Mouse (Mus musculus) limb, embryonic 11.5 days (tissue): Measurements from ENCODE around the gene Trip10. TPM values are rescaled to one million over a fixed set of nuclear protein-coding genes. Genes with fewer than 3 reads are reported as not detected.

Experiments used
- ATAC-seq: fragments of 200-750 bp; cut with Nextera tagmentation; 2 replicates; pipeline ENCODE4 v1.8.0; 2017; ENCODE audit warnings: low read depth; ENCODE audit not compliant: insufficient number of reproducible peaks, low FRiP score, low TSS enrichment
- DNase-seq: peaks from one replicate; pipeline ENCODE4 v3.0.0-alpha.2; 2015; ENCODE audit warnings: low spot score
- H3K27ac ChIP-seq: fragments of 300-500 bp; sonication (generic); replicated peaks from 2 replicates; pipeline ENCODE4 v1.5.1; 2014; ENCODE audit warnings: low read depth, mild to moderate bottlenecking, low read length
- H3K27me3 ChIP-seq: fragments of 300-500 bp; sonication (generic); 2 replicates; pipeline ENCODE4 v1.6.1; 2014; ENCODE audit warnings: mild to moderate bottlenecking, low read length, mixed read lengths; ENCODE audit not compliant: control insufficient read depth, insufficient read depth
- H3K36me3 ChIP-seq: fragments of 300-500 bp; sonication (generic); 2 replicates; pipeline ENCODE4 v1.6.1; 2014; ENCODE audit warnings: mild to moderate bottlenecking, low read length, moderate library complexity, mixed read lengths; ENCODE audit not compliant: control insufficient read depth, insufficient read depth
- H3K4me1 ChIP-seq: fragments of 300-500 bp; sonication (generic); 2 replicates; pipeline ENCODE4 v1.6.1; 2014; ENCODE audit warnings: low read length, mixed read lengths; ENCODE audit not compliant: control insufficient read depth, insufficient read depth
- H3K4me2 ChIP-seq: fragments of 300-500 bp; sonication (generic); 2 replicates; pipeline ENCODE4 v1.6.1; 2014; ENCODE audit warnings: low read depth, mild to moderate bottlenecking, moderate library complexity; ENCODE audit not compliant: severe bottlenecking
- H3K4me3 ChIP-seq: fragments of 300-500 bp; sonication (generic); 2 replicates; pipeline ENCODE4 v1.5.1; 2014; ENCODE audit warnings: low read depth, low read length
- H3K9ac ChIP-seq: fragments of 300-500 bp; sonication (generic); 2 replicates; pipeline ENCODE4 v1.6.1; 2014; ENCODE audit warnings: mild to moderate bottlenecking, low read length
- H3K9me3 ChIP-seq: fragments of 300-500 bp; sonication (generic); 2 replicates; pipeline ENCODE4 v1.6.1; 2016; ENCODE audit warnings: low read length; ENCODE audit not compliant: control insufficient read depth
- WGBS: fragments of 180-500 bp; shearing (Covaris S2); extraction: QIAGEN DNeasy Blood & Tissue Kit; methylation state at CpG from one replicate; pipeline ENCODE4 v1.1.7; 2014; 5-methylcytosine and 5-hydroxymethylcytosine counted together
- microRNA-seq: library from miRNA; unstranded; fragments of <30 nt; microRNA quantifications from one replicate; pipeline ENCODE4, GENCODE M21; 2016
- polyA plus RNA-seq: library from polyadenylated mRNA; unstranded; fragments of >200 nt; fragmentation: Nextera tagmentation; extraction: Ambion mirVana; gene quantifications from 2 replicates; pipeline ENCODE4 v1.2.1, GENCODE M21; 2014

Trip10 gene
- polyA plus RNA-seq, 1 experiment from 2014 or later: 27.8 TPM

GRCm38 (mm10) chr17:57297040-57297439, 47.8 kb downstream of the Trip10 start:
- Histone ChIP-seq H3K4me2 (no peak overlapping the region), H3K27ac (no peak overlapping the region), H3K27me3 (no peaks in the 10 kb centered on the region), H3K4me3 (no peak overlapping the region), H3K36me3 (no peaks in the 10 kb centered on the region), H3K9me3 (no peaks in the 10 kb centered on the region), H3K9ac (no peak overlapping the region), H3K4me1 (no peaks in the 10 kb centered on the region)
- ATAC-seq: no peak
- WGBS: 87% methylated on average over 12 of the region's 12 CpGs
- no peak for DNase-seq

GRCm38 (mm10) chr17:57305593-57305992, 56.3 kb downstream of the Trip10 start:
- H3K9me3 ChIP-seq: no peaks in the 10 kb centered on the region
- no peak overlapping the region for H3K27ac ChIP-seq
- WGBS: 65% methylated on average over 4 of the region's 4 CpGs
- no peaks in the 10 kb centered on the region for H3K4me1 ChIP-seq
- DNase-seq (no peak), ATAC-seq (no peak)
- no peak overlapping the region for H3K4me2 ChIP-seq
- no peaks in the 10 kb centered on the region for H3K36me3 ChIP-seq
- no peak overlapping the region for H3K4me3 ChIP-seq
- H3K27me3 ChIP-seq: no peaks in the 10 kb centered on the region
- no peak overlapping the region for H3K9ac ChIP-seq

GRCm38 (mm10) chr17:57307074-57307473, 57.8 kb downstream of the Trip10 start:
- no peak overlapping the region for H3K4me2 ChIP-seq
- no peaks in the 10 kb centered on the region for H3K4me1 ChIP-seq
- 83% methylated on average over 6 of the region's 6 CpGs for WGBS
- H3K9ac ChIP-seq: no peak overlapping the region
- ATAC-seq: no peak
- DNase-seq: no peak
- no peak overlapping the region for H3K27ac ChIP-seq
- no peaks in the 10 kb centered on the region for H3K36me3 ChIP-seq
- no peaks in the 10 kb centered on the region for H3K27me3 ChIP-seq
- no peak overlapping the region for H3K4me3 ChIP-seq
- no peaks in the 10 kb centered on the region for H3K9me3 ChIP-seq

GRCm38 (mm10) chr17:57311801-57312200, 62.5 kb downstream of the Trip10 start:
- Histone ChIP-seq H3K4me2 (no peak overlapping the region), H3K36me3 (no peaks in the 10 kb centered on the region), H3K9me3 (no peaks in the 10 kb centered on the region), H3K27ac (no peak overlapping the region), H3K27me3 (no peaks in the 10 kb centered on the region), H3K4me3 (no peak overlapping the region), H3K4me1 (no peaks in the 10 kb centered on the region), H3K9ac (no peak overlapping the region)
- no peak for ATAC-seq
- WGBS: 35% methylated on average over 13 of the region's 13 CpGs
- DNase-seq: no peak

Small RNA genes lying within 50 kb of the gene (microRNA-seq; reads per million reads assigned to microRNA genes)
- not detected for gene Mir6978

Other genes starting within 250 kb of the Trip10 start
- 0.72 TPM in 1 of 2 replicates, not detected in the other for gene Pspn, start 249.4 kb upstream of the Trip10 start, polyA plus RNA-seq
- 73.8 and 76.6 TPM in 2 replicates for gene Gtf2f1, start 238.2 kb upstream of the Trip10 start, polyA plus RNA-seq
- 0.21 and 0.37 TPM in 2 replicates for gene Gm17949, start 238.0 kb upstream of the Trip10 start, polyA plus RNA-seq
- 48.4 and 48.7 TPM in 2 replicates for gene Khsrp, start 217.9 kb upstream of the Trip10 start, polyA plus RNA-seq
- not detected in 2 replicates for gene Slc25a41, start 207.8 kb upstream of the Trip10 start, polyA plus RNA-seq
- gene Crb3, start 190.3 kb upstream of the Trip10 start, polyA plus RNA-seq: 1.0 and 1.1 TPM in 2 replicates
- gene Slc25a23, start 189.6 kb upstream of the Trip10 start, polyA plus RNA-seq: 4.5 TPM in 2 replicates
- 0.43 and 0.51 TPM in 2 replicates for gene Dennd1c, start 170.9 kb upstream of the Trip10 start, polyA plus RNA-seq
- gene Tubb4a, start 161.7 kb upstream of the Trip10 start, polyA plus RNA-seq: 11.1 and 11.8 TPM in 2 replicates
- 8.4 and 9.3 TPM in 2 replicates for gene Tnfsf9, start 144.1 kb upstream of the Trip10 start, polyA plus RNA-seq
- gene Cd70, start 99.7 kb upstream of the Trip10 start, polyA plus RNA-seq: not detected in 2 replicates
- gene Tnfsf14, start 55.3 kb upstream of the Trip10 start, polyA plus RNA-seq: 0.17 and 0.31 TPM in 2 replicates
- gene C3, start 21.3 kb upstream of the Trip10 start, polyA plus RNA-seq: 0.03 and 0.21 TPM in 2 replicates
- gene Gpr108, start 1.0 kb upstream of the Trip10 start, polyA plus RNA-seq: 28.2 and 30.8 TPM in 2 replicates
- gene Vav1, start 29.6 kb downstream of the Trip10 start, polyA plus RNA-seq: 1.6 and 1.7 TPM in 2 replicates
- gene Adgre1, start 109.2 kb downstream of the Trip10 start, polyA plus RNA-seq: 1.3 and 1.6 TPM in 2 replicates